Mouse (Mus musculus) heart, postnatal 4 days (tissue): Measurements from ENCODE around the gene Olfr800. TPM values are rescaled to one million over a fixed set of nuclear protein-coding genes. Genes with fewer than 3 reads are reported as not detected.

ENCODE experiments used
- DNase-seq: peaks from one replicate; pipeline ENCODE4 v3.0.0; 2021
- total RNA-seq, 2 experiments: library from RNA; stranded (reverse); gene quantifications; 2 replicates each; pipeline ENCODE4 v1.2.3; 2021

Gene Olfr800
- not detected for total RNA-seq

DNA sequence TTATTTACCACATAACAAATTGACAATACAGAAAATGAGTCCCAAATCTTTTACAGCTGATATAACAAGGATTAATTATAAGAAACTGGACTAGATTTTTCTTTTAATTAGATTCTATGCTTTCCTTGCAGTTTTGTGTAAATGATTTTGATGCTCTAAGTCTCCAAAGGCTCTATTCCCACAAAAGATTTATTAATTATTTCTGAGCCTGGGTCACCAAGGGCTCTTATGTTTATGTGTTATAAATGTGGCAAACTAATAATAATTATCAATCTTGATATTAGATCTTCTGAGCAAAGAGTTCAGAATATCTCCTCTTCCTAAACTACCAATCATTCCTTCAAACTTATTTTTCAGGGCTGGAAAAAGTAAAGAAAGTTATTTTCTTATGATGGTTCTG lies at the start of gene Olfr800:
Olfr800 (plus strand) TSS at position 301 of the 400 bp plus-strand sequence.
- DNase-seq: no peak

DNA sequence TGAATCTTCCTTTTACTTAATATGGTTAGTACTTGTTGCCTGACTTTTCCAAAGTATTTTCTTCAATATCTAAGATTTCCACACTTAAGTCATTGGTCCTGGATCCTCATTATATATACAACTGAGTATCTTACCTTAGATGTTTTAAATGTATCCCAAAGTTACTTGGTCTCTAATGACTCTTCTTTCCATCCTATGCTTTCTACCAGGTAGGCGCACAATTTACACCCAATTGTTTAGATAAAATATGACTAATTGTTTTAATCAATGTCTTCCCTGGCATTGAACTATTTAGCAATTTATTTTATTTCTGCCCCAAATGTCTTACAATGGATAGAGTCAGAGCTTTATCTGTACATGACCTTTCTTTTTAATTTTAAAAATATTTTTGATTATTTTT lies 45.0 kb upstream of the Olfr800 start, which contains the start of gene Olfr796:
Olfr796 (minus strand) TSS at position 101 of the 400 bp plus-strand sequence.
- DNase-seq: no peak

- no peak for DNase-seq
Measured at GRCm38 (mm10) chr10:129621724-129622123, 35.8 kb upstream of the Olfr800 start.

GRCm38 (mm10) chr10:129623251-129623650 lies 34.2 kb upstream of the Olfr800 start:
- DNase-seq: no peak

DNA sequence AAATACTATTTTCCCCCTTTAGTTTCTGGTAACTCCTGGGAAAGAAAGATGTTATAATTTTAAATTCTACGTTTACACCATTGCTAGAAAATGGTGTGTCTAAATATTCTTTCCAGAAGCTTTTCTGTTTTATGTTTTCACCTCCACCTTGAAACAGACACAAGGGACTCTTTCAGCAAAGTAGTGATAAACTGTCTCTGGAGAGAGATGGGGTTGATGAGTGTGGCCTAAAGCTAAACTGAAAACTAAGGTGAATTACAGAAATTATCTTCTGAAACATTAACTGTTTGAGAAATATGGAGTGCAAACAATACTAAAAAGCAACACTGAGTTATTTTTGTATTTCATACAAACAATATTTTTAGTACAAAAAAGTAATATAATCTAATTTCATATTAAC lies 29.7 kb upstream of the Olfr800 start, which contains the start of gene Olfr798:
Olfr798 (minus strand) TSS at position 101 of the 400 bp plus-strand sequence.
- no peak for DNase-seq

- no peak for DNase-seq
Measured at GRCm38 (mm10) chr10:129637184-129637583, 20.3 kb upstream of the Olfr800 start, which contains the start of gene Olfr799. Olfr799 (plus strand) TSS chr10:129637484.

GRCm38 (mm10) chr10:129651763-129652162 lies 5.7 kb upstream of the Olfr800 start:
- DNase-seq: no peak

DNA sequence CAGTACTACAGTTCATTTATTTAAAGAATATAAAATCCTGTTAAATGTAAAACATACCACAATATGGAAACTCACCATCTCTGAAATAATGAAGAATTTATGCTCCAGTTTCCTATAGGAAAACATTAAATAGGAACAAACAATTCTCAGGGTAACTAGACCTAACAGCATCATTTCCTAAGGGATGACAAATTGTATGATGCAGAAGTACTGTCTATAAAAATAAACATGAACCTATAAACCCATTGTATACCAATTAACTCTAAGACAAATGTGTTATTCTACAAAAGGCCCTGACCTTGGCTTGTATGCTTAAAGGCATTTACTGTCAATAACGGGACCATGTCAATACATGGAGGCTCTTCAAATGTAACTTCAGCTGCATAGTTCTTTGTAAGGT lies 16.3 kb downstream of the Olfr800 start, which contains the start of gene Olfr801:
Olfr801 (minus strand) TSS at position 101 of the 400 bp plus-strand sequence.
- DNase-seq: no peak

GRCm38 (mm10) chr10:129688069-129688468 lies 30.6 kb downstream of the Olfr800 start, which contains the start of gene Olfr802:
Olfr802 (minus strand) TSS chr10:129688169.
- DNase-seq: no peak

DNA sequence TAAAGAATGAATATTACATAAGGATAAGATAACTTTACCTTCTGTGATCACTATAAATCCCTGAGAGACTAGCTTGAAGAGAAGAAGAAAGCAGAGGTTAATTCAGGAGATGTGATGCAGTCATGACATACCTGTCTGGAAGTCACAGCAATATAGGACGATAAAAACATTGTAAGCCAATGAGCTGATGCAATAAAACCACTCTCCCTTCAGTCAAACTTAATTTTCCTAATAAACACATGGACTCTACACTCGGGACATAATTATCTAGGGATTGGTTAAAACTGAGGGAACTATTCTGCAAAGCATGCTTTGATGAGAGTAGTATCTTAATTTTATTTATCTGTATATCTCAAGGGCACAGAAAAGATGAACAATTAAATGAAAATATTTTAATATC lies 36.7 kb downstream of the Olfr800 start, which contains the start of gene Olfr803:
Olfr803 (minus strand) TSS at position 101 of the 400 bp plus-strand sequence.
- no peak for DNase-seq

DNA sequence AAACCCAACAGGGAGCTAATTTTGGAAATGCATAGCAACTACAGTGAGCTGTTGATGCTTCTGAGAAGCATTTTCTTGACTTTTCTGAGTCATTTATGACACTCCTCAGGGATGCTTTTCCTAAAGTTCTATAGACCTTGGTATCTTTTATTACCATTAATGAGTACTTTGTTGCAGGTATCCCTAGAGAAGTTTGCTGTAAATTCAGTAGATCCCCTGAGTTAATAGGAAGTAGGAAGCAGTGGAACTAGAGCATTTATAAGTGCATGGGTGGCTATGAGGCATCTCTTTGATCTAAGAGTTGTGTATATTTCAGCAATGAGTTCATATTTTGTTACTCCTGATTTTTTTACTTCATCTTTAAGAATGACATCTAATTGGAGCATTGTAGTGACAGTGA lies 45.4 kb downstream of the Olfr800 start, which contains the start of gene Olfr804:
Olfr804 (plus strand) TSS at position 301 of the 400 bp plus-strand sequence.
- DNase-seq: no peak

Other genes with a start within 250 kb of the Olfr800 start
- gene Olfr786, start 230.4 kb upstream of the Olfr800 start, total RNA-seq: not detected
- not detected for gene Olfr787, start 195.8 kb upstream of the Olfr800 start, total RNA-seq
- not detected for gene Olfr788, start 186.7 kb upstream of the Olfr800 start, total RNA-seq
- not detected for gene Olfr789, start 172.9 kb upstream of the Olfr800 start, total RNA-seq
- not detected for gene Olfr790, start 159.2 kb upstream of the Olfr800 start, total RNA-seq
- not detected for gene Olfr791, start 135.9 kb upstream of the Olfr800 start, total RNA-seq
- gene Olfr792, start 118.5 kb upstream of the Olfr800 start, total RNA-seq: not detected
- not detected for gene Olfr794, start 90.0 kb upstream of the Olfr800 start, total RNA-seq
- not detected for gene Olfr796, start 45.1 kb upstream of the Olfr800 start, total RNA-seq
- not detected for gene Olfr798, start 29.8 kb upstream of the Olfr800 start, total RNA-seq
- not detected for gene Olfr799, start 20.2 kb upstream of the Olfr800 start, total RNA-seq
- not detected for gene Olfr801, start 16.2 kb downstream of the Olfr800 start, total RNA-seq
- gene Olfr802, start 30.5 kb downstream of the Olfr800 start, total RNA-seq: not detected
- not detected for gene Olfr803, start 36.6 kb downstream of the Olfr800 start, total RNA-seq
- gene Olfr804, start 45.5 kb downstream of the Olfr800 start, total RNA-seq: not detected
- gene Olfr805, start 71.7 kb downstream of the Olfr800 start, total RNA-seq: not detected
- gene Olfr806, start 84.2 kb downstream of the Olfr800 start, total RNA-seq: not detected
- not detected for gene Olfr807, start 100.1 kb downstream of the Olfr800 start, total RNA-seq
- not detected for gene Olfr808, start 107.8 kb downstream of the Olfr800 start, total RNA-seq
- not detected for gene Olfr809, start 116.9 kb downstream of the Olfr800 start, total RNA-seq
- gene Olfr810, start 137.2 kb downstream of the Olfr800 start, total RNA-seq: not detected
- not detected for gene Olfr811, start 146.7 kb downstream of the Olfr800 start, total RNA-seq
- gene Olfr812, start 188.4 kb downstream of the Olfr800 start, total RNA-seq: not detected
- gene Olfr813, start 197.7 kb downstream of the Olfr800 start, total RNA-seq: not detected
- not detected for gene Olfr814, start 222.2 kb downstream of the Olfr800 start, total RNA-seq
- gene Olfr815, start 248.2 kb downstream of the Olfr800 start, total RNA-seq: not detected